16 mouse cellular contexts compared by ENCODE assay signal in genomic region chr6:136691314-136691713, GRCm38 (mm10). TPM values are rescaled to one million over a fixed set of nuclear protein-coding genes. Genes with fewer than 3 reads are reported as not detected.
DNase-seq lines count a peak whose midpoint lies in the region; ATAC-seq and TF ChIP-seq lines count a peak whose summit lies in the region.
"Had no signal": no experiment of that assay in that cellular context is flagged by ENCODE, and none has a peak within 500 bp of the region (broad histone marks: within the 10 kb centered on the region; RNA-seq: fewer than 3 reads in every experiment).

No protein-coding gene starts in this region.

- H3K4me3 ChIP-seq in intestine, postnatal 0 days (ENCODE audit: low read depth, low read length): no peak overlapping the region
- H3K4me3 ChIP-seq in intestine, embryonic 16.5 days (ENCODE audit: low read length): no peak overlapping the region
- H3K4me3 ChIP-seq in lung, postnatal 0 days (ENCODE audit: low read depth, low read length): no peak overlapping the region
- no peak overlapping the region for H3K4me3 ChIP-seq in E14TG2a.4 (replicated peaks; ENCODE audit: low read length)
- H3K4me3 ChIP-seq in bone marrow, adult 2 months (replicated peaks; ENCODE audit: control insufficient read depth, low read depth, low read length): no peak overlapping the region
- H3K4me3 ChIP-seq: limb, embryonic 13.5 days had no signal

- peak; percentile 47 for TF ChIP-seq CTCF in intestine, postnatal 0 days (IDR thresholded peaks at IDR 0.05; ENCODE audit: low read depth)
- TF ChIP-seq CTCF in lung, postnatal 0 days (IDR thresholded peaks at IDR 0.05): peak; percentile 33
- TF ChIP-seq CTCF in E14TG2a.4 (conservative IDR thresholded peaks at IDR 0.05; ENCODE audit: low read length): peak; percentile 36; the same call in 1 of the 2 replicates
- TF ChIP-seq CTCF in bone marrow, adult 2 months (IDR thresholded peaks at IDR 0.05; ENCODE audit: control insufficient read depth, insufficient read depth, low read length): peak; percentile 45

- no peaks in the 10 kb centered on the region for H3K36me3 ChIP-seq in intestine, postnatal 0 days (ENCODE audit: control insufficient read depth, insufficient read depth)
- no peaks in the 10 kb centered on the region for H3K36me3 ChIP-seq in intestine, embryonic 16.5 days (ENCODE audit: control insufficient read depth, insufficient read depth, low read length)
- H3K36me3 ChIP-seq in lung, postnatal 0 days (ENCODE audit: insufficient read depth, low read length): no peaks in the 10 kb centered on the region
- H3K36me3 ChIP-seq in E14TG2a.4 (ENCODE audit: insufficient read depth, low read length): no peaks in the 10 kb centered on the region
- H3K36me3 ChIP-seq: limb, embryonic 13.5 days had no signal

- TF ChIP-seq EP300 in lung, postnatal 0 days (IDR thresholded peaks at IDR 0.05): no peak

- ATAC-seq in intestine, postnatal 0 days: no peak
- ATAC-seq in intestine, embryonic 16.5 days: no peak
- no peak for ATAC-seq in lung, postnatal 0 days
- ATAC-seq: forebrain, embryonic 14.5 days had no signal

- no peak for DNase-seq in lung, postnatal 0 days (ENCODE audit: low spot score)
- DNase-seq in lung, postnatal 10 days: no peak
- DNase-seq in right cerebral cortex, postnatal 14 days: no peak
- DNase-seq in cerebellum, postnatal 10 days: no peak
- DNase-seq: adrenal gland, adult 8-10 months; cerebellum, adult 2 months; heart, postnatal 10 days; lung, postnatal 14 days; midbrain, embryonic 14.5 days had no signal

- H3K27ac ChIP-seq in intestine, postnatal 0 days (ENCODE audit: low read depth, low read length): no peak overlapping the region
- no peak overlapping the region for H3K27ac ChIP-seq in intestine, embryonic 16.5 days (ENCODE audit: low read length)
- no peak overlapping the region for H3K27ac ChIP-seq in lung, postnatal 0 days (ENCODE audit: low read length)
- no peak overlapping the region for H3K27ac ChIP-seq in bone marrow, adult 2 months (ENCODE audit: control insufficient read depth, insufficient read depth, low read depth, low read length, poor library complexity)
- H3K27ac ChIP-seq: hindbrain, embryonic 14.5 days had no signal

- H3K4me1 ChIP-seq in intestine, postnatal 0 days (replicated peaks; ENCODE audit: control insufficient read depth, insufficient read depth, low read length): no peaks in the 10 kb centered on the region
- H3K4me1 ChIP-seq in intestine, embryonic 16.5 days (ENCODE audit: control insufficient read depth, insufficient read depth, low read length): no peaks in the 10 kb centered on the region
- H3K4me1 ChIP-seq in lung, postnatal 0 days (ENCODE audit: insufficient read depth, low read depth, low read length): no peaks in the 10 kb centered on the region
- H3K4me1 ChIP-seq in E14TG2a.4 (replicated peaks; ENCODE audit: low read depth, low read length): peaks cover 6% of the 10 kb centered on the region
- peaks cover 3% of the 10 kb centered on the region for H3K4me1 ChIP-seq in bone marrow, adult 2 months (ENCODE audit: control insufficient read depth, insufficient read depth, low read length)

- 94% methylated on average over 6 of the region's 6 CpGs for WGBS in intestine, postnatal 0 days
- WGBS in intestine, embryonic 16.5 days: 94% methylated on average over 6 of the region's 6 CpGs
- WGBS in lung, postnatal 0 days: 86% methylated on average over 6 of the region's 6 CpGs
- WGBS in bone marrow, adult 2 months: 88% methylated on average over 6 of the region's 6 CpGs

- H3K27me3 ChIP-seq in intestine, postnatal 0 days (replicated peaks; ENCODE audit: control insufficient read depth, insufficient read depth, low read length): no peaks in the 10 kb centered on the region
- H3K27me3 ChIP-seq in intestine, embryonic 16.5 days (replicated peaks; ENCODE audit: control insufficient read depth, insufficient read depth, low read length): no peaks in the 10 kb centered on the region
- H3K27me3 ChIP-seq in lung, postnatal 0 days (replicated peaks; ENCODE audit: insufficient read depth, low read length): no peaks in the 10 kb centered on the region
- peaks cover 3% of the 10 kb centered on the region; the same call in 1 of the 2 replicates for H3K27me3 ChIP-seq in E14TG2a.4 (ENCODE audit: insufficient read depth, low read length)
- H3K27me3 ChIP-seq: limb, embryonic 13.5 days had no signal

- H3K9me3 ChIP-seq in intestine, postnatal 0 days (ENCODE audit: control insufficient read depth): no peaks in the 10 kb centered on the region
- H3K9me3 ChIP-seq in intestine, embryonic 16.5 days (ENCODE audit: control insufficient read depth, low read length): no peaks in the 10 kb centered on the region
- no peaks in the 10 kb centered on the region for H3K9me3 ChIP-seq in lung, postnatal 0 days (ENCODE audit: low read length)
- peaks cover 14% of the 10 kb centered on the region for H3K9me3 ChIP-seq in E14TG2a.4 (ENCODE audit: low read length)

- no peak for TF ChIP-seq POLR2A in bone marrow, adult 2 months (IDR thresholded peaks at IDR 0.05; ENCODE audit: borderline replicate concordance, control insufficient read depth, low read depth, low read length)

- H3K9ac ChIP-seq in intestine, postnatal 0 days (ENCODE audit: low read depth, low read length): no peak overlapping the region
- no peak overlapping the region for H3K9ac ChIP-seq in intestine, embryonic 16.5 days (ENCODE audit: low read depth, low read length)
- no peak overlapping the region for H3K9ac ChIP-seq in lung, postnatal 0 days (replicated peaks; ENCODE audit: low read depth)
- H3K9ac ChIP-seq: hindbrain, embryonic 14.5 days; limb, embryonic 13.5 days had no signal

- no peak overlapping the region for H3K4me2 ChIP-seq in intestine, postnatal 0 days (replicated peaks; ENCODE audit: low read depth)
- no peak overlapping the region for H3K4me2 ChIP-seq in intestine, embryonic 16.5 days (ENCODE audit: low read depth, low read length)
- H3K4me2 ChIP-seq in lung, postnatal 0 days (replicated peaks; ENCODE audit: low read depth, low read length): no peak overlapping the region
- H3K4me2 ChIP-seq: hindbrain, embryonic 14.5 days; limb, embryonic 13.5 days had no signal

RNA-seq across cellular contexts. Expression of gene Plbd1, which starts 29.6 kb away (rescaled TPM):
- 108 and 116 TPM in 2 replicates for polyA plus RNA-seq in intestine, postnatal 0 days (2015; fragmentation: Nextera tagmentation; extraction: Ambion mirVana)
- 32.8 and 42.1 TPM in 2 replicates for polyA plus RNA-seq in intestine, embryonic 16.5 days (2015; fragmentation: Nextera tagmentation; extraction: Ambion mirVana)
- polyA plus RNA-seq in lung, postnatal 0 days (2015; fragmentation: Nextera tagmentation; extraction: Ambion mirVana): 6.0 and 7.2 TPM in 2 replicates
- 21.1 and 70.1 TPM in 2 replicates for polyA plus RNA-seq in bone marrow, adult 2 months (2011; ENCODE audit: insufficient read depth, insufficient read length, low replicate concordance, missing spikeins)
